Comparison of ENCODE assay signal across 8 mouse cellular contexts in the genomic region with DNA sequence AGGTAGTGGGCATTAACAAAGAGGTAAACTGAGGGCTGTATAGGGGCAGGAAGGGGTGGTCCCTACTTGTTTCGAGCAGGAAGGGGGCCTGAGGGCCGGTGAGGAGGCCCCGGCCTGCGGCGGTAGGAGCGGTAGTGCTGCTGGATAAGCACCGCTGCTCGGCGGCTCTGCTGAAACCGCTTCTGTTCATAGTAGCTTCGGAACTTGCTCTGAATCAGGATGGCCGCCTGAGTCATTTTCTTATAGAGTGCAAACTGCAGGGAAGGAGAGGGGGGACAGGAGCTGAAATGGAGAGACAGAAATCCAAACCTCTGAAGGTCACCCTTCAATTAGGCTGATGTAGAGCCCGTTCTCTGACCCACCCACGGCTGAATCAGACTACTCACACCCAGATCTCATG. TPM values are rescaled to one million over a fixed set of nuclear protein-coding genes. Genes with fewer than 3 reads are reported as not detected.
DNase-seq lines count a peak whose midpoint lies in the region; ATAC-seq and TF ChIP-seq lines count a peak whose summit lies in the region.

No protein-coding gene starts in this region.

- peaks cover 41% of the 10 kb centered on the region for H3K4me1 ChIP-seq in heart, embryonic 10.5 days
- peaks cover 66% of the 10 kb centered on the region for H3K4me1 ChIP-seq in E14TG2a.4 (replicated peaks; ENCODE audit: low read depth, low read length)
- H3K4me1 ChIP-seq in forebrain, embryonic 10.5 days = peaks cover 47% of the 10 kb centered on the region
- peaks cover 15% of the 10 kb centered on the region for H3K4me1 ChIP-seq in limb, embryonic 11.5 days (ENCODE audit: control insufficient read depth, insufficient read depth, low read length)
- H3K4me1 ChIP-seq in stomach, embryonic 14.5 days (ENCODE audit: control insufficient read depth, insufficient read depth, low read length) = peaks cover 19% of the 10 kb centered on the region

- peak overlapping the region; percentile 96 for H3K27ac ChIP-seq in heart, embryonic 10.5 days
- peak overlapping the region; percentile 96 for H3K27ac ChIP-seq in forebrain, embryonic 10.5 days
- peak overlapping the region; percentile 89 for H3K27ac ChIP-seq in limb, embryonic 11.5 days (replicated peaks; ENCODE audit: low read depth, low read length)
- H3K27ac ChIP-seq in stomach, embryonic 14.5 days (ENCODE audit: low read length) = peak overlapping the region; percentile 98

- H3K4me3 ChIP-seq in heart, embryonic 10.5 days = peak overlapping the region; percentile 77
- H3K4me3 ChIP-seq in E14TG2a.4 (replicated peaks; ENCODE audit: low read length) = peak overlapping the region; percentile 94
- H3K4me3 ChIP-seq in forebrain, embryonic 10.5 days = peak overlapping the region; percentile 72
- peak overlapping the region; percentile 57 for H3K4me3 ChIP-seq in limb, embryonic 11.5 days (ENCODE audit: low read depth, low read length)
- peak overlapping the region; percentile 64 for H3K4me3 ChIP-seq in stomach, embryonic 14.5 days (ENCODE audit: low read depth, low read length)

- H3K9me3 ChIP-seq in heart, embryonic 10.5 days = no peaks in the 10 kb centered on the region
- no peaks in the 10 kb centered on the region for H3K9me3 ChIP-seq in E14TG2a.4 (ENCODE audit: low read length)
- no peaks in the 10 kb centered on the region for H3K9me3 ChIP-seq in forebrain, embryonic 10.5 days
- H3K9me3 ChIP-seq in limb, embryonic 11.5 days (ENCODE audit: control insufficient read depth, low read length) = no peaks in the 10 kb centered on the region
- no peaks in the 10 kb centered on the region for H3K9me3 ChIP-seq in stomach, embryonic 14.5 days (ENCODE audit: control insufficient read depth, low read depth, low read length)

- TF ChIP-seq CTCF in E14TG2a.4 (conservative IDR thresholded peaks at IDR 0.05; ENCODE audit: low read length) = no peak

- H3K9ac ChIP-seq in limb, embryonic 11.5 days (ENCODE audit: low read length) = peak overlapping the region; percentile 69
- H3K9ac ChIP-seq in stomach, embryonic 14.5 days (replicated peaks; ENCODE audit: low read depth, low read length) = peak overlapping the region; percentile 65

- 51% methylated on average over 14 of the region's 14 CpGs for WGBS in heart, embryonic 10.5 days
- 41% methylated on average over 14 of the region's 14 CpGs for WGBS in forebrain, embryonic 10.5 days
- 61% methylated on average over 14 of the region's 14 CpGs for WGBS in limb, embryonic 11.5 days
- WGBS in stomach, embryonic 14.5 days = 42% methylated on average over 14 of the region's 14 CpGs

- H3K27me3 ChIP-seq in heart, embryonic 10.5 days (ENCODE audit: insufficient read depth, poor library complexity, severe bottlenecking) = no peaks in the 10 kb centered on the region
- no peaks in the 10 kb centered on the region for H3K27me3 ChIP-seq in E14TG2a.4 (ENCODE audit: insufficient read depth, low read length)
- H3K27me3 ChIP-seq in forebrain, embryonic 10.5 days (ENCODE audit: poor library complexity, severe bottlenecking) = no peaks in the 10 kb centered on the region
- no peaks in the 10 kb centered on the region for H3K27me3 ChIP-seq in limb, embryonic 11.5 days (ENCODE audit: control insufficient read depth, insufficient read depth, low read length)
- no peaks in the 10 kb centered on the region for H3K27me3 ChIP-seq in stomach, embryonic 14.5 days (ENCODE audit: control insufficient read depth, insufficient read depth, low read length)

- no peak for DNase-seq in heart, embryonic 10.5 days (ENCODE audit: low spot score)
- no peak for DNase-seq in heart, adult 11 months
- DNase-seq in forebrain, embryonic 10.5 days (ENCODE audit: extremely low spot score, low spot score) = no peak
- no peak for DNase-seq in limb, embryonic 11.5 days (ENCODE audit: low spot score)
- no peak for DNase-seq in lung, postnatal 14 days

- H3K4me2 ChIP-seq in limb, embryonic 11.5 days (ENCODE audit: low read depth, severe bottlenecking) = peak overlapping the region; percentile 89
- peak overlapping the region; percentile 81 for H3K4me2 ChIP-seq in stomach, embryonic 14.5 days (replicated peaks; ENCODE audit: low read depth, low read length)

- no peak for ATAC-seq in limb, embryonic 11.5 days (ENCODE audit: insufficient number of reproducible peaks, low FRiP score, low TSS enrichment, low read depth)
- ATAC-seq in stomach, embryonic 14.5 days (ENCODE audit: insufficient number of reproducible peaks, insufficient read depth, low FRiP score, low read depth) = no peak
- no peak for ATAC-seq in activated CD4-positive, CD25-positive, alpha-beta regulatory T cell, adult 4 months

- H3K36me3 ChIP-seq in heart, embryonic 10.5 days = peaks cover 44% of the 10 kb centered on the region
- H3K36me3 ChIP-seq in E14TG2a.4 (ENCODE audit: insufficient read depth, low read length) = peaks cover 42% of the 10 kb centered on the region
- peaks cover 58% of the 10 kb centered on the region for H3K36me3 ChIP-seq in forebrain, embryonic 10.5 days (replicated peaks)
- peaks cover 3% of the 10 kb centered on the region for H3K36me3 ChIP-seq in limb, embryonic 11.5 days (ENCODE audit: control insufficient read depth, insufficient read depth, low read length)
- peaks cover 9% of the 10 kb centered on the region for H3K36me3 ChIP-seq in stomach, embryonic 14.5 days (ENCODE audit: control insufficient read depth, insufficient read depth, low read length)

RNA-seq across cellular contexts. Expression of gene Spag7, which starts 1.3 kb away (rescaled TPM):
- polyA plus RNA-seq in heart, embryonic 10.5 days (2016; fragmentation: Nextera tagmentation; extraction: Ambion mirVana) = 204 and 209 TPM in 2 replicates
- polyA plus RNA-seq in forebrain, embryonic 10.5 days (2016; fragmentation: Nextera tagmentation; extraction: Ambion mirVana) = 176 and 181 TPM in 2 replicates
- polyA plus RNA-seq in limb, embryonic 11.5 days (2014; fragmentation: Nextera tagmentation; extraction: Ambion mirVana) = 156 and 173 TPM in 2 replicates
- 147 and 170 TPM in 2 replicates for polyA plus RNA-seq in stomach, embryonic 14.5 days (2014; fragmentation: Nextera tagmentation; extraction: Ambion mirVana)
- polyA plus RNA-seq in activated CD4-positive, CD25-positive, alpha-beta regulatory T cell, adult 4 months (2017; shearing (Covaris generic)) = 100 to 1,000 TPM; 126 to 150 TPM

RNA-seq across cellular contexts. Expression of gene Eno3, which starts 13.5 kb away (rescaled TPM):
- polyA plus RNA-seq in heart, embryonic 10.5 days (2016; fragmentation: Nextera tagmentation; extraction: Ambion mirVana) = 188 and 256 TPM in 2 replicates
- polyA plus RNA-seq in forebrain, embryonic 10.5 days (2016; fragmentation: Nextera tagmentation; extraction: Ambion mirVana) = 33.4 and 44.7 TPM in 2 replicates
- 49.4 and 53.3 TPM in 2 replicates for polyA plus RNA-seq in limb, embryonic 11.5 days (2014; fragmentation: Nextera tagmentation; extraction: Ambion mirVana)
- polyA plus RNA-seq in stomach, embryonic 14.5 days (2014; fragmentation: Nextera tagmentation; extraction: Ambion mirVana) = 12.3 and 14.5 TPM in 2 replicates
- 10 to 100 TPM; 20.9 to 21.4 TPM for polyA plus RNA-seq in activated CD4-positive, CD25-positive, alpha-beta regulatory T cell, adult 4 months (2017; shearing (Covaris generic))

RNA-seq across cellular contexts. Expression of gene Pfn1, which starts 16.0 kb away (rescaled TPM):
- polyA plus RNA-seq in heart, embryonic 10.5 days (2016; fragmentation: Nextera tagmentation; extraction: Ambion mirVana) = 2,022 and 2,208 TPM in 2 replicates
- 1,843 and 1,871 TPM in 2 replicates for polyA plus RNA-seq in forebrain, embryonic 10.5 days (2016; fragmentation: Nextera tagmentation; extraction: Ambion mirVana)
- polyA plus RNA-seq in limb, embryonic 11.5 days (2014; fragmentation: Nextera tagmentation; extraction: Ambion mirVana) = 2,040 and 2,092 TPM in 2 replicates
- 2,006 and 2,065 TPM in 2 replicates for polyA plus RNA-seq in stomach, embryonic 14.5 days (2014; fragmentation: Nextera tagmentation; extraction: Ambion mirVana)
- polyA plus RNA-seq in activated CD4-positive, CD25-positive, alpha-beta regulatory T cell, adult 4 months (2017; shearing (Covaris generic)) = 1,000 to 10,000 TPM; 3,856 to 4,120 TPM

RNA-seq across cellular contexts. Expression of gene Camta2, which starts 17.4 kb away (rescaled TPM):
- 12.0 and 12.5 TPM in 2 replicates for polyA plus RNA-seq in heart, embryonic 10.5 days (2016; fragmentation: Nextera tagmentation; extraction: Ambion mirVana)
- polyA plus RNA-seq in forebrain, embryonic 10.5 days (2016; fragmentation: Nextera tagmentation; extraction: Ambion mirVana) = 7.4 and 9.1 TPM in 2 replicates
- 8.2 and 11.8 TPM in 2 replicates for polyA plus RNA-seq in limb, embryonic 11.5 days (2014; fragmentation: Nextera tagmentation; extraction: Ambion mirVana)
- polyA plus RNA-seq in stomach, embryonic 14.5 days (2014; fragmentation: Nextera tagmentation; extraction: Ambion mirVana) = 16.1 and 19.2 TPM in 2 replicates
- 10 to 100 TPM; 11.3 to 14.0 TPM for polyA plus RNA-seq in activated CD4-positive, CD25-positive, alpha-beta regulatory T cell, adult 4 months (2017; shearing (Covaris generic))

RNA-seq across cellular contexts. Expression of gene Slc25a11, which starts 23.2 kb away (rescaled TPM):
- polyA plus RNA-seq in heart, embryonic 10.5 days (2016; fragmentation: Nextera tagmentation; extraction: Ambion mirVana) = 207 and 246 TPM in 2 replicates
- polyA plus RNA-seq in forebrain, embryonic 10.5 days (2016; fragmentation: Nextera tagmentation; extraction: Ambion mirVana) = 138 TPM in 2 replicates
- 141 and 148 TPM in 2 replicates for polyA plus RNA-seq in limb, embryonic 11.5 days (2014; fragmentation: Nextera tagmentation; extraction: Ambion mirVana)
- polyA plus RNA-seq in stomach, embryonic 14.5 days (2014; fragmentation: Nextera tagmentation; extraction: Ambion mirVana) = 151 and 157 TPM in 2 replicates
- 100 to 1,000 TPM in 1 of 2 experiments, 10 to 100 TPM in 1; 80.4 to 124 TPM for polyA plus RNA-seq in activated CD4-positive, CD25-positive, alpha-beta regulatory T cell, adult 4 months (2017; shearing (Covaris generic))
